Mouse (Mus musculus): ENCODE data around the gene Tsku. TPM values are rescaled to one million over a fixed set of nuclear protein-coding genes. Genes with fewer than 3 reads are reported as not detected.

Gene Tsku
- polyA plus RNA-seq, 1 experiment, result 8.4 TPM

DNA sequence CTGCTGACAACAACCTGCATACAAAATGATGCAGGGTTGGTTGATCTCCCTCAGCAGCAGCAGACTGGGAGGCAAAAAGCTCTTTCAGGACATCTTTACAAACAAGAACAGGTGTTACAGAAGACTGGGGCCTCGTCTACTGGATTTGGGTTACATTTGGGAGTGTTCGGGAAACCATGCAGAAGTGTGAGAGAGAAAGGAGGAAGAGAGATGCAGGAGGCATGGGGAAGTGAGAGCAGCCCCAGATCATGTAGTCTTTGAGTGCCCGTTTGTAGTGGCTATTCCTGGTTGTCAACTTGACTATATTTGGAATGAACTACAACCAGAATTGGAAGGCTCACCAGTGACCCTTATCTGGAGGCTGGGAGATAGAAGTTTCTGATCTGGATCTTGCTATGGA is 38.7 kb downstream of the Tsku start:
- no peaks in the 10 kb centered on the region for H3K27me3 ChIP-seq (ENCODE audit: control insufficient read depth, insufficient read depth, insufficient read length)
- no peak overlapping the region for H3K4me2 ChIP-seq (ENCODE audit: low read depth)
- no peaks in the 10 kb centered on the region for H3K79me2 ChIP-seq (ENCODE audit: control insufficient read depth, insufficient read depth)
- no peak overlapping the region for H3ac ChIP-seq (ENCODE audit: control insufficient read depth, insufficient read length)
- TF ChIP-seq MYOD1 (IDR thresholded peaks at IDR 0.05; ENCODE audit: control insufficient read depth in 1 of 3, insufficient read length in 2 of 3, low read depth in 2 of 3), result no peak
- no peak for TF ChIP-seq CEBPB (IDR thresholded peaks at IDR 0.05; ENCODE audit: insufficient read depth, poor library complexity, severe bottlenecking)
- TF ChIP-seq POLR2AphosphoS2 (IDR thresholded peaks at IDR 0.05; ENCODE audit: insufficient read length, low read depth), result no peak
- no peak for TF ChIP-seq TCF3 (IDR thresholded peaks at IDR 0.05; ENCODE audit: insufficient read length, low read depth)
- no peak for TF ChIP-seq REST (IDR thresholded peaks at IDR 0.05; ENCODE audit: insufficient read depth, insufficient read length)
- no peak for TF ChIP-seq SRF (IDR thresholded peaks at IDR 0.05; ENCODE audit: control insufficient read depth, insufficient read length, low read depth)
- TF ChIP-seq E2F4 (IDR thresholded peaks at IDR 0.05; ENCODE audit: insufficient read depth), result no peak
- TF ChIP-seq MYOG (IDR thresholded peaks at IDR 0.05; ENCODE audit: control insufficient read depth in 1 of 3, insufficient read depth in 1 of 3, insufficient read length in 2 of 3, low read depth in 2 of 3), result no peak
- TF ChIP-seq USF1 (IDR thresholded peaks at IDR 0.05; ENCODE audit: low read depth), result no peak
- TF ChIP-seq POLR2A (IDR thresholded peaks at IDR 0.05; ENCODE audit: insufficient read length, low read depth), result no peak
- TF ChIP-seq TCF12 (IDR thresholded peaks at IDR 0.05; ENCODE audit: insufficient read depth, poor library complexity, severe bottlenecking), result no peak
- no peak for TF ChIP-seq MAX (IDR thresholded peaks at IDR 0.05; ENCODE audit: low read depth)
- H3K4me3 ChIP-seq, result no peak overlapping the region
- H3K36me3 ChIP-seq (ENCODE audit: control insufficient read depth, insufficient read depth), result no peaks in the 10 kb centered on the region

DNA sequence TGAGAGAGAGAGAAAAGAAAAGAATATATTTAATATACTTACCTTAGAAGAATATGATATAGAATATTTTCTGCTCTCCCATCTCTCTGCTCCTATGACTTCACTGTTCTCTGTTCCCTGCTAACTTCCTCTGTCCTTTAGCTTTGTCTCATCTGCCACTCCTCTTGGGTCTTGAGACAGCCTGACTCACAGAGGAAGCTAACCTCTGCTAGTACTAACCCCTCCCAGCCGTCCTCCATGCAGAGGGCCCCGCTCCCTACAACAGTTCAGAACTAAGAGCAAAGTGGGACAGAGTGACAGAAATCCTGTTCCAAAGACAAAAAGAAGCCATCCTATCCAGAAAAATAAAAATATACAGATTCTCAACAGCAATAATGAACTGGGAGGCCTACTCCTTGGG is 40.0 kb downstream of the Tsku start, which contains the start of gene Acer3:
TSS of gene Acer3 (minus strand) at position 126 of the 400 bp plus-strand sequence.
- Histone ChIP-seq H3K27me3 (ENCODE audit: control insufficient read depth, insufficient read depth, insufficient read length) (no peaks in the 10 kb centered on the region), H3K79me2 (ENCODE audit: control insufficient read depth, insufficient read depth) (no peaks in the 10 kb centered on the region), H3K36me3 (ENCODE audit: control insufficient read depth, insufficient read depth) (no peaks in the 10 kb centered on the region), H3ac (ENCODE audit: control insufficient read depth, insufficient read length) (no peak within 1 kb of the TSS), H3K4me2 (ENCODE audit: low read depth) (no peak within 1 kb of the TSS), H3K4me3 (no peak within 1 kb of the TSS)
- TF ChIP-seq MAX (IDR thresholded peaks at IDR 0.05; ENCODE audit: low read depth) (no peak), E2F4 (IDR thresholded peaks at IDR 0.05; ENCODE audit: insufficient read depth) (no peak), TCF3 (IDR thresholded peaks at IDR 0.05; ENCODE audit: insufficient read length, low read depth) (no peak), USF1 (IDR thresholded peaks at IDR 0.05; ENCODE audit: low read depth) (no peak), POLR2A (IDR thresholded peaks at IDR 0.05; ENCODE audit: insufficient read length, low read depth) (no peak), REST (IDR thresholded peaks at IDR 0.05; ENCODE audit: insufficient read depth, insufficient read length) (no peak), POLR2AphosphoS2 (IDR thresholded peaks at IDR 0.05; ENCODE audit: insufficient read length, low read depth) (no peak), TCF12 (IDR thresholded peaks at IDR 0.05; ENCODE audit: insufficient read depth, poor library complexity, severe bottlenecking) (no peak), MYOG (IDR thresholded peaks at IDR 0.05; ENCODE audit: control insufficient read depth in 1 of 3, insufficient read depth in 1 of 3, insufficient read length in 2 of 3, low read depth in 2 of 3) (no peak), CEBPB (IDR thresholded peaks at IDR 0.05; ENCODE audit: insufficient read depth, poor library complexity, severe bottlenecking) (no peak), MYOD1 (IDR thresholded peaks at IDR 0.05; ENCODE audit: control insufficient read depth in 1 of 3, insufficient read length in 2 of 3, low read depth in 2 of 3) (no peak), SRF (IDR thresholded peaks at IDR 0.05; ENCODE audit: control insufficient read depth, insufficient read length, low read depth) (no peak)

DNA sequence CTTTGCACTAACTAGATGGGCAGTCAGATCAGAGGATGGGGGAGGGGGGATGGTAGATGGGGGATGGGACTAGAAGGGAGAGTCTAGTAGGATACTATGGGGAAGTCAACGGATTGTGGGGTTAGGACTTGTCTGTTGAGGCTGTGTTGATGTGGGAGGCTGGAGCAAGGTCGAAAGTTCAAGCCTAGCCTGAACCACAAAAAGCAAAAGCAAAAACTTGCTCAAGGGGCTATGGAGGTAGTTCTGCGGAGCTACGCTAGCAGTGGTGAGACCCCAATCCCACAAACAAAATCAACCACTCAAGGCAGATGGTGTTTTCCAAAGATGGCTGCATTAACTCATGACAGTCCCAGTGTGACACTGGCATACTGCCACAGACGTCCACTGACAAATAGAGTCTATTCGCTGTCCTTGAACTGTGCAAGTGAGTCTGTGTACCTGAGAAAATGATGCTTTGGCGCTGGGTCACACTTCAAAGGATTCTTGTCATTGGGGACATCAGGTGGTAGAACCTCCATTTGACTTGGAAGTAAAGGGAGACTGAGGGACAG is 41.0 kb downstream of the Tsku start:
- no peak overlapping the region for H3K4me2 ChIP-seq (ENCODE audit: low read depth)
- no peak overlapping the region for H3ac ChIP-seq (ENCODE audit: control insufficient read depth, insufficient read length)
- no peaks in the 10 kb centered on the region for H3K79me2 ChIP-seq (ENCODE audit: control insufficient read depth, insufficient read depth)
- no peak overlapping the region for H3K4me3 ChIP-seq
- H3K27me3 ChIP-seq (ENCODE audit: control insufficient read depth, insufficient read depth, insufficient read length), result no peaks in the 10 kb centered on the region
- TF ChIP-seq E2F4 (IDR thresholded peaks at IDR 0.05; ENCODE audit: insufficient read depth), result no peak
- no peak for TF ChIP-seq POLR2A (IDR thresholded peaks at IDR 0.05; ENCODE audit: insufficient read length, low read depth)
- no peak for TF ChIP-seq SRF (IDR thresholded peaks at IDR 0.05; ENCODE audit: control insufficient read depth, insufficient read length, low read depth)
- no peak for TF ChIP-seq MYOD1 (IDR thresholded peaks at IDR 0.05; ENCODE audit: control insufficient read depth in 1 of 3, insufficient read length in 2 of 3, low read depth in 2 of 3)
- no peak for TF ChIP-seq CEBPB (IDR thresholded peaks at IDR 0.05; ENCODE audit: insufficient read depth, poor library complexity, severe bottlenecking)
- TF ChIP-seq POLR2AphosphoS2 (IDR thresholded peaks at IDR 0.05; ENCODE audit: insufficient read length, low read depth), result no peak
- TF ChIP-seq USF1 (IDR thresholded peaks at IDR 0.05; ENCODE audit: low read depth), result no peak
- no peak for TF ChIP-seq MYOG (IDR thresholded peaks at IDR 0.05; ENCODE audit: control insufficient read depth in 1 of 3, insufficient read depth in 1 of 3, insufficient read length in 2 of 3, low read depth in 2 of 3)
- TF ChIP-seq MAX (IDR thresholded peaks at IDR 0.05; ENCODE audit: low read depth), result no peak
- TF ChIP-seq TCF3 (IDR thresholded peaks at IDR 0.05; ENCODE audit: insufficient read length, low read depth), result no peak
- no peak for TF ChIP-seq REST (IDR thresholded peaks at IDR 0.05; ENCODE audit: insufficient read depth, insufficient read length)
- TF ChIP-seq TCF12 (IDR thresholded peaks at IDR 0.05; ENCODE audit: insufficient read depth, poor library complexity, severe bottlenecking), result no peak
- H3K36me3 ChIP-seq (ENCODE audit: control insufficient read depth, insufficient read depth), result no peaks in the 10 kb centered on the region

DNA sequence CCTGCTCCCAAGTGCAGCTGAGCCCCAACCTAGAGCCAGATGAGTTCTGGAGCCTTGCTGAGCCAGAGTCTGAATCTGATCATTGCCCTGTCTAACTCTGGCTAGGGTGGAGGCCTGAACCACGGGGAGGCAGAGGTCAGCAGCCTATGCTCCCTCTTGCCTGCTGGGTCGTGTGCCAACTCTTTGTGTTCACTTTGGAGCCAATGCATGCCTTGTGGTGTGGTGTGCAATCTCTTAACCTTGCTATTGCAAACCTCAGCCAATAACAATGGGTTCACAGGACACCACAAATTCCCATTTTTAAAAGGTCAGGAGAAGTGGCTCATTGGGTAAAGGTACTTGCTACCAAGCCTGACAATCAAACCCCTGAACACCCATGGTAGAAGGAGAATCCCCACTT is 44.6 kb downstream of the Tsku start:
- Histone ChIP-seq H3K4me2 (ENCODE audit: low read depth) (no peak overlapping the region), H3K4me3 (no peak overlapping the region), H3ac (ENCODE audit: control insufficient read depth, insufficient read length) (no peak overlapping the region), H3K36me3 (ENCODE audit: control insufficient read depth, insufficient read depth) (no peaks in the 10 kb centered on the region), H3K79me2 (ENCODE audit: control insufficient read depth, insufficient read depth) (no peaks in the 10 kb centered on the region), H3K27me3 (ENCODE audit: control insufficient read depth, insufficient read depth, insufficient read length) (no peaks in the 10 kb centered on the region)
- TF ChIP-seq TCF3 (IDR thresholded peaks at IDR 0.05; ENCODE audit: insufficient read length, low read depth), result no peak
- peak; percentile 83 for TF ChIP-seq CEBPB (IDR thresholded peaks at IDR 0.05; ENCODE audit: insufficient read depth, poor library complexity, severe bottlenecking)

DNA sequence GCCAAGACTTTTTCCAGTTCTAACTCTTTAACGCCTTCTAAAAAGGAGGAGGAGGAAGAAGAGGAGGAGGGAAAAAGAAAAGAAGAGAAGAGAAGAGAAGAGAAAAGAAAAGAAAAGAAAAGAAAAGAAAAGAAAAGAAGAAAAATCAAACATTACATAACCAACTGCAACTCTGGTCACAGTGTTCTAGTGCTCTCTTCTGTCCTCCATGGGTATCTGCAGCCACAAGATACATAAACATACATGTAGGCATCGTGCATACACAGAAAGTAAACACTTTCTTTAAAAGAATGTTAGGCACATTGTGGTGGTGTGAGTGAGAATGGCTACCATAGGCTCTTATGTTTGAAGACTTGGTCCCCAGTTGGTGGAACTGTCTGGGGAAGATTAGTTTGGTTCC is 46.0 kb downstream of the Tsku start:
- Histone ChIP-seq H3ac (ENCODE audit: control insufficient read depth, insufficient read length) (no peak overlapping the region), H3K4me3 (no peak overlapping the region), H3K36me3 (ENCODE audit: control insufficient read depth, insufficient read depth) (no peaks in the 10 kb centered on the region), H3K4me2 (ENCODE audit: low read depth) (no peak overlapping the region), H3K27me3 (ENCODE audit: control insufficient read depth, insufficient read depth, insufficient read length) (no peaks in the 10 kb centered on the region), H3K79me2 (ENCODE audit: control insufficient read depth, insufficient read depth) (no peaks in the 10 kb centered on the region)
- TF ChIP-seq SRF (IDR thresholded peaks at IDR 0.05; ENCODE audit: control insufficient read depth, insufficient read length, low read depth), result no peak
- TF ChIP-seq POLR2A (IDR thresholded peaks at IDR 0.05; ENCODE audit: insufficient read length, low read depth), result no peak
- TF ChIP-seq MYOD1 (IDR thresholded peaks at IDR 0.05; ENCODE audit: control insufficient read depth in 1 of 3, insufficient read length in 2 of 3, low read depth in 2 of 3), result no peak
- no peak for TF ChIP-seq MYOG (IDR thresholded peaks at IDR 0.05; ENCODE audit: control insufficient read depth in 1 of 3, insufficient read depth in 1 of 3, insufficient read length in 2 of 3, low read depth in 2 of 3)
- TF ChIP-seq E2F4 (IDR thresholded peaks at IDR 0.05; ENCODE audit: insufficient read depth), result no peak
- TF ChIP-seq TCF12 (IDR thresholded peaks at IDR 0.05; ENCODE audit: insufficient read depth, poor library complexity, severe bottlenecking), result no peak
- TF ChIP-seq USF1 (IDR thresholded peaks at IDR 0.05; ENCODE audit: low read depth), result no peak
- no peak for TF ChIP-seq CEBPB (IDR thresholded peaks at IDR 0.05; ENCODE audit: insufficient read depth, poor library complexity, severe bottlenecking)

Data from myocyte (in vitro differentiated cells).